Mouse (Mus musculus): ENCODE data around the gene Krtap5-5.

GRCm38 (mm10) chr7:142224518-142224917, 5.3 kb downstream of the Krtap5-5 start:
- TF ChIP-seq POLR2A (IDR thresholded peaks at IDR 0.05; ENCODE audit: extremely low read depth, insufficient read depth, low read length): no peak
- TF ChIP-seq CTCF (IDR thresholded peaks at IDR 0.05; ENCODE audit: low read depth, low read length): no peak
